Mouse (Mus musculus): ENCODE measurements at regions not wholly inside any gene's neighbourhood (a gene's known extent, or its start where the extent isn't known, plus 50 kb on each side); places are given as distances from the start of the nearest gene placed in this dataset.

GRCm38 (mm10) chr5:112142731-112143130 lies 109.6 kb downstream of the Cryba4 start:
- no peak overlapping the region for H3K9ac ChIP-seq (replicated peaks; ENCODE audit: low read depth)
- no peaks in the 10 kb centered on the region for H3K4me1 ChIP-seq (ENCODE audit: insufficient read depth, low read depth, low read length)
- WGBS = 75% methylated on average over 3 of the region's 3 CpGs
- H3K27me3 ChIP-seq (replicated peaks; ENCODE audit: insufficient read depth, low read length) = no peaks in the 10 kb centered on the region
- ATAC-seq (no peak), DNase-seq (ENCODE audit: low spot score) (no peak)
- no peaks in the 10 kb centered on the region for H3K9me3 ChIP-seq (ENCODE audit: low read length)
- no peak overlapping the region for H3K27ac ChIP-seq (ENCODE audit: low read length)
- H3K36me3 ChIP-seq (ENCODE audit: insufficient read depth, low read length) = no peaks in the 10 kb centered on the region
- H3K4me2 ChIP-seq (replicated peaks; ENCODE audit: low read depth, low read length) = no peak overlapping the region
- TF ChIP-seq EP300 (IDR thresholded peaks at IDR 0.05) = no peak
- TF ChIP-seq CTCF (IDR thresholded peaks at IDR 0.05) = no peak
- no peak overlapping the region for H3K4me3 ChIP-seq (ENCODE audit: low read depth, low read length)

- ATAC-seq (no peak), DNase-seq (ENCODE audit: low spot score) (no peak)
- H3K27ac ChIP-seq (ENCODE audit: low read length) = no peak overlapping the region
- TF ChIP-seq EP300 (IDR thresholded peaks at IDR 0.05) (no peak), CTCF (IDR thresholded peaks at IDR 0.05) (no peak)
- H3K4me1 ChIP-seq (ENCODE audit: insufficient read depth, low read depth, low read length) = no peaks in the 10 kb centered on the region
- H3K9ac ChIP-seq (replicated peaks; ENCODE audit: low read depth) = no peak overlapping the region
- H3K9me3 ChIP-seq (ENCODE audit: low read length) = no peaks in the 10 kb centered on the region
- H3K27me3 ChIP-seq (replicated peaks; ENCODE audit: insufficient read depth, low read length) = no peaks in the 10 kb centered on the region
- H3K36me3 ChIP-seq (ENCODE audit: insufficient read depth, low read length) = no peaks in the 10 kb centered on the region
- H3K4me3 ChIP-seq (ENCODE audit: low read depth, low read length) = no peak overlapping the region
- 83% methylated on average over 16 of the region's 16 CpGs for WGBS
- no peak overlapping the region for H3K4me2 ChIP-seq (replicated peaks; ENCODE audit: low read depth, low read length)
Measured at GRCm38 (mm10) chr5:112143993-112144621, 108.2 kb downstream of the Cryba4 start.

GRCm38 (mm10) chr5:112153675-112154085 lies 98.6 kb downstream of the Cryba4 start:
- Histone ChIP-seq H3K4me1 (ENCODE audit: insufficient read depth, low read depth, low read length) (no peaks in the 10 kb centered on the region), H3K4me3 (ENCODE audit: low read depth, low read length) (0 out of 2 replicates have a peak overlapping the region, but pooled peaks have one; percentile 1), H3K9me3 (ENCODE audit: low read length) (no peaks in the 10 kb centered on the region), H3K27ac (ENCODE audit: low read length) (no peak overlapping the region), H3K27me3 (replicated peaks; ENCODE audit: insufficient read depth, low read length) (peaks cover 10% of the 10 kb centered on the region), H3K9ac (replicated peaks; ENCODE audit: low read depth) (no peak overlapping the region), H3K4me2 (replicated peaks; ENCODE audit: low read depth, low read length) (peak overlapping the region; percentile 45), H3K36me3 (ENCODE audit: insufficient read depth, low read length) (no peaks in the 10 kb centered on the region)
- TF ChIP-seq EP300 (IDR thresholded peaks at IDR 0.05) = no peak
- TF ChIP-seq CTCF (IDR thresholded peaks at IDR 0.05) = peak; percentile 99
- peak; percentile 67 for DNase-seq (ENCODE audit: low spot score)
- peak; percentile 82 for ATAC-seq
- WGBS = under 1% methylated on average over 23 of the region's 39 CpGs

GRCm38 (mm10) chr5:112154650-112155049 lies 97.7 kb downstream of the Cryba4 start:
- TF ChIP-seq CTCF (IDR thresholded peaks at IDR 0.05) (no peak), EP300 (IDR thresholded peaks at IDR 0.05) (no peak)
- 51% methylated on average over 4 of the region's 4 CpGs for WGBS
- no peaks in the 10 kb centered on the region for H3K36me3 ChIP-seq (ENCODE audit: insufficient read depth, low read length)
- no peak overlapping the region for H3K9ac ChIP-seq (replicated peaks; ENCODE audit: low read depth)
- H3K27ac ChIP-seq (ENCODE audit: low read length) = no peak overlapping the region
- no peak overlapping the region for H3K4me3 ChIP-seq (ENCODE audit: low read depth, low read length)
- H3K4me1 ChIP-seq (ENCODE audit: insufficient read depth, low read depth, low read length) = no peaks in the 10 kb centered on the region
- ATAC-seq (no peak), DNase-seq (ENCODE audit: low spot score) (no peak)
- H3K4me2 ChIP-seq (replicated peaks; ENCODE audit: low read depth, low read length) = no peak overlapping the region
- H3K27me3 ChIP-seq (replicated peaks; ENCODE audit: insufficient read depth, low read length) = peaks cover 10% of the 10 kb centered on the region
- H3K9me3 ChIP-seq (ENCODE audit: low read length) = no peaks in the 10 kb centered on the region

- no peak overlapping the region for H3K9ac ChIP-seq (replicated peaks; ENCODE audit: low read depth)
- no peak overlapping the region for H3K4me2 ChIP-seq (replicated peaks; ENCODE audit: low read depth, low read length)
- peaks cover 10% of the 10 kb centered on the region for H3K27me3 ChIP-seq (replicated peaks; ENCODE audit: insufficient read depth, low read length)
- H3K4me3 ChIP-seq (ENCODE audit: low read depth, low read length) = no peak overlapping the region
- no peak overlapping the region for H3K27ac ChIP-seq (ENCODE audit: low read length)
- no peaks in the 10 kb centered on the region for H3K36me3 ChIP-seq (ENCODE audit: insufficient read depth, low read length)
- DNase-seq (ENCODE audit: low spot score) = no peak
- no peaks in the 10 kb centered on the region for H3K4me1 ChIP-seq (ENCODE audit: insufficient read depth, low read depth, low read length)
- TF ChIP-seq CTCF (IDR thresholded peaks at IDR 0.05) = no peak
- TF ChIP-seq EP300 (IDR thresholded peaks at IDR 0.05) = no peak
- ATAC-seq = no peak
- WGBS = 63% methylated on average over 6 of the region's 6 CpGs
- H3K9me3 ChIP-seq (ENCODE audit: low read length) = no peaks in the 10 kb centered on the region
Measured at GRCm38 (mm10) chr5:112155051-112155450, 97.3 kb downstream of the Cryba4 start.

GRCm38 (mm10) chr5:112156005-112156404 lies 96.3 kb downstream of the Cryba4 start:
- Histone ChIP-seq H3K36me3 (ENCODE audit: insufficient read depth, low read length) (no peaks in the 10 kb centered on the region), H3K9me3 (ENCODE audit: low read length) (no peaks in the 10 kb centered on the region), H3K4me3 (ENCODE audit: low read depth, low read length) (no peak overlapping the region), H3K4me1 (ENCODE audit: insufficient read depth, low read depth, low read length) (no peaks in the 10 kb centered on the region), H3K4me2 (replicated peaks; ENCODE audit: low read depth, low read length) (no peak overlapping the region), H3K27me3 (replicated peaks; ENCODE audit: insufficient read depth, low read length) (peaks cover 10% of the 10 kb centered on the region), H3K27ac (ENCODE audit: low read length) (no peak overlapping the region), H3K9ac (replicated peaks; ENCODE audit: low read depth) (no peak overlapping the region)
- ATAC-seq (no peak), DNase-seq (ENCODE audit: low spot score) (no peak)
- TF ChIP-seq EP300 (IDR thresholded peaks at IDR 0.05) (no peak), CTCF (IDR thresholded peaks at IDR 0.05) (no peak)
- WGBS = 58% methylated on average over 1 of the region's 1 CpGs
